Mouse (Mus musculus): ENCODE measurements around the gene Gch1.

The Gch1 gene

GRCm38 (mm10) chr14:47206601-47207000 is 17.4 kb upstream of the Gch1 start:
- DNase-seq (ENCODE audit: low spot score in 2 of 2), result no peak

- DNase-seq (ENCODE audit: low spot score in 2 of 2), result no peak
These were observed 16.2 kb upstream of the Gch1 start for GRCm38 (mm10) chr14:47205270-47205972.

- DNase-seq (ENCODE audit: low spot score in 2 of 2), result no peak
These were observed 8.1 kb upstream of the Gch1 start for GRCm38 (mm10) chr14:47197340-47197739.

GRCm38 (mm10) chr14:47196711-47197110 is 7.5 kb upstream of the Gch1 start:
- no peak for DNase-seq (ENCODE audit: low spot score in 2 of 2)

- DNase-seq (ENCODE audit: low spot score in 2 of 2), result peak; percentile 67 to 86
These were observed 4.9 kb upstream of the Gch1 start for GRCm38 (mm10) chr14:47194096-47194495.

GRCm38 (mm10) chr14:47193506-47193905 is 4.3 kb upstream of the Gch1 start:
- DNase-seq (ENCODE audit: low spot score in 2 of 2), result no peak

GRCm38 (mm10) chr14:47191861-47192260 is 2.6 kb upstream of the Gch1 start:
- DNase-seq (ENCODE audit: low spot score in 2 of 2), result no peak

- DNase-seq (ENCODE audit: low spot score in 2 of 2), result no peak
These were observed 1.4 kb upstream of the Gch1 start for GRCm38 (mm10) chr14:47190626-47191025.

GRCm38 (mm10) chr14:47189635-47189955 is 382 bp upstream of the Gch1 start:
- no peak for DNase-seq (ENCODE audit: low spot score in 2 of 2)

GRCm38 (mm10) chr14:47188475-47188847 is 752 bp downstream of the Gch1 start:
- no peak for DNase-seq (ENCODE audit: low spot score in 2 of 2)

GRCm38 (mm10) chr14:47187666-47188360 is 1.4 kb downstream of the Gch1 start:
- DNase-seq (ENCODE audit: low spot score in 2 of 2), result peak; percentile 33 to 72

GRCm38 (mm10) chr14:47187261-47187660 is 2.0 kb downstream of the Gch1 start:
- DNase-seq (ENCODE audit: low spot score in 2 of 2), result no peak

GRCm38 (mm10) chr14:47186561-47186960 is 2.7 kb downstream of the Gch1 start:
- DNase-seq (ENCODE audit: low spot score in 2 of 2), result no peak

GRCm38 (mm10) chr14:47181497-47182290 is 7.5 kb downstream of the Gch1 start:
- peak; percentile 67 to 83 for DNase-seq (ENCODE audit: low spot score in 2 of 2)

GRCm38 (mm10) chr14:47178851-47179250 is 10.4 kb downstream of the Gch1 start:
- no peak for DNase-seq (ENCODE audit: low spot score in 2 of 2)

- no peak for DNase-seq (ENCODE audit: low spot score in 2 of 2)
These were observed 11.3 kb downstream of the Gch1 start for GRCm38 (mm10) chr14:47177846-47178414.

GRCm38 (mm10) chr14:47176226-47176625 is 13.0 kb downstream of the Gch1 start:
- DNase-seq (ENCODE audit: low spot score in 2 of 2), result no peak

GRCm38 (mm10) chr14:47175136-47175535 is 14.1 kb downstream of the Gch1 start:
- DNase-seq (ENCODE audit: low spot score in 2 of 2), result no peak

- no peak for DNase-seq (ENCODE audit: low spot score in 2 of 2)
These were observed 17.1 kb downstream of the Gch1 start for GRCm38 (mm10) chr14:47172073-47172472.

- no peak for DNase-seq (ENCODE audit: low spot score in 2 of 2)
These were observed 18.6 kb downstream of the Gch1 start for GRCm38 (mm10) chr14:47170499-47171109.

GRCm38 (mm10) chr14:47169677-47170410 is 19.4 kb downstream of the Gch1 start:
- no peak for DNase-seq (ENCODE audit: low spot score in 2 of 2)

All from spleen, postnatal 4 days (tissue).